Mouse (Mus musculus) forebrain, embryonic 16.5 days (tissue): ENCODE data around the gene Plekha6. TPM values are rescaled to one million over a fixed set of nuclear protein-coding genes. Genes with fewer than 3 reads are reported as not detected.

Experiments used
- ATAC-seq: fragments of 200-750 bp; cut with Nextera tagmentation; 2 replicates; pipeline ENCODE4 v1.8.0; 2017; ENCODE audit warnings: mild to moderate bottlenecking, moderate library complexity
- H3K27ac ChIP-seq: fragments of 300-500 bp; sonication (generic); 2 replicates; pipeline ENCODE4 v1.5.1; 2014; ENCODE audit warnings: low read length, control low read depth
- H3K27me3 ChIP-seq: fragments of 300-500 bp; sonication (generic); replicated peaks from 2 replicates; pipeline ENCODE4 v1.6.1; 2014; ENCODE audit warnings: low read length; ENCODE audit not compliant: control insufficient read depth, insufficient read depth
- H3K36me3 ChIP-seq: fragments of 300-500 bp; sonication (generic); 2 replicates; pipeline ENCODE4 v1.6.1; 2014; ENCODE audit not compliant: control insufficient read depth, insufficient read depth
- H3K4me1 ChIP-seq: fragments of 300-500 bp; sonication (generic); replicated peaks from 2 replicates; pipeline ENCODE4 v1.6.1; 2014; ENCODE audit warnings: low read length; ENCODE audit not compliant: control insufficient read depth, insufficient read depth
- H3K4me2 ChIP-seq: fragments of 300-500 bp; sonication (generic); 2 replicates; pipeline ENCODE4 v1.6.1; 2014; ENCODE audit warnings: mild to moderate bottlenecking, low read length, control low read depth
- H3K4me3 ChIP-seq: fragments of 300-500 bp; sonication (generic); replicated peaks from 2 replicates; pipeline ENCODE4 v1.5.1; 2014; ENCODE audit warnings: mild to moderate bottlenecking, low read length, control low read depth
- H3K9ac ChIP-seq: fragments of 300-500 bp; sonication (generic); replicated peaks from 2 replicates; pipeline ENCODE4 v1.6.1; 2014; ENCODE audit warnings: low read depth, low read length, control low read depth
- H3K9me3 ChIP-seq: fragments of 300-500 bp; sonication (generic); 2 replicates; pipeline ENCODE4 v1.6.1; 2016; ENCODE audit warnings: low read length; ENCODE audit not compliant: control insufficient read depth
- WGBS: fragments of 180-500 bp; shearing (Covaris S2); extraction: QIAGEN DNeasy Blood & Tissue Kit; methylation state at CpG from one replicate; pipeline ENCODE4 v1.1.7; 2014; 5-methylcytosine and 5-hydroxymethylcytosine counted together
- polyA plus RNA-seq: library from polyadenylated mRNA; unstranded; fragments of >200 nt; fragmentation: Nextera tagmentation; extraction: Ambion mirVana; gene quantifications from 2 replicates; pipeline ENCODE4 v1.2.1, GENCODE M21; 2015

Gene Plekha6
- polyA plus RNA-seq, 1 experiment from 2014 or later: 11.7 TPM

GRCm38 (mm10) chr1:133267094-133267493 is 103.1 kb downstream of the Plekha6 start:
- H3K9me3 ChIP-seq: no peaks in the 10 kb centered on the region
- no peak overlapping the region for H3K4me3 ChIP-seq
- H3K27me3 ChIP-seq: no peaks in the 10 kb centered on the region
- WGBS: 63% methylated on average over 3 of the region's 3 CpGs
- no peak overlapping the region for H3K9ac ChIP-seq
- H3K4me2 ChIP-seq: no peak overlapping the region
- ATAC-seq: no peak
- no peak overlapping the region for H3K27ac ChIP-seq
- peaks cover 5% of the 10 kb centered on the region; the same call in 1 of the 2 replicates for H3K36me3 ChIP-seq
- peaks cover 12% of the 10 kb centered on the region for H3K4me1 ChIP-seq

GRCm38 (mm10) chr1:133267813-133268492 is 103.9 kb downstream of the Plekha6 start:
- Histone ChIP-seq H3K27me3 (no peaks in the 10 kb centered on the region), H3K4me2 (no peak overlapping the region), H3K9me3 (no peaks in the 10 kb centered on the region), H3K4me3 (no peak overlapping the region), H3K9ac (peak overlapping the region; percentile 33; the same call in 1 of the 2 replicates), H3K4me1 (peaks cover 12% of the 10 kb centered on the region), H3K27ac (no peak overlapping the region), H3K36me3 (0 out of 2 replicates have a peak, but pooled peaks cover 2% of the 10 kb centered on the region)
- peak; percentile 78 for ATAC-seq
- WGBS: 11% methylated on average over 10 of the region's 10 CpGs

DNA sequence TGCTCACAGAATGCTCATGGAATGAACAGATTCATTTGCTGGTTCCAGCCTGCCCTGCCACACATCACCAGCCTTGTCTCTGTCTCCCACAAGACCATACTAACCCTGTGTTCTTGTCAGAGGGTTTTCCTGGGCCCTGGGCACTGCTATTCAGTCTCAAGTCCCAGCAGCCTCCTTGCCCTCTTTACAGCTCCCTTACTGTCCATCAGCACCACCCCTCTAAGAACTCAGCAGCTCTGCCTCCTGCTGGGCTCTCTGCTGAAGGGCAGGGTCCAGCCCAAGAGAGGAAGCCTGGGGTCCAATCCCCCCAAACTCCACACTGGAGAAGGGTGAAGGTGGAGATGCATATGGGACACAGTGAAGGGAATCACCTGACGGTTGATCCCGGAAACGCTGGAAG is 104.5 kb downstream of the Plekha6 start:
- no peak overlapping the region for H3K27ac ChIP-seq
- peak; percentile 19; the same call in 1 of the 2 replicates for ATAC-seq
- H3K9ac ChIP-seq: no peak overlapping the region
- peaks cover 12% of the 10 kb centered on the region for H3K4me1 ChIP-seq
- H3K4me3 ChIP-seq: no peak overlapping the region
- no peaks in the 10 kb centered on the region for H3K27me3 ChIP-seq
- no peaks in the 10 kb centered on the region for H3K9me3 ChIP-seq
- 0 out of 2 replicates have a peak, but pooled peaks cover 2% of the 10 kb centered on the region for H3K36me3 ChIP-seq
- WGBS: 75% methylated on average over 3 of the region's 3 CpGs
- no peak overlapping the region for H3K4me2 ChIP-seq

DNA sequence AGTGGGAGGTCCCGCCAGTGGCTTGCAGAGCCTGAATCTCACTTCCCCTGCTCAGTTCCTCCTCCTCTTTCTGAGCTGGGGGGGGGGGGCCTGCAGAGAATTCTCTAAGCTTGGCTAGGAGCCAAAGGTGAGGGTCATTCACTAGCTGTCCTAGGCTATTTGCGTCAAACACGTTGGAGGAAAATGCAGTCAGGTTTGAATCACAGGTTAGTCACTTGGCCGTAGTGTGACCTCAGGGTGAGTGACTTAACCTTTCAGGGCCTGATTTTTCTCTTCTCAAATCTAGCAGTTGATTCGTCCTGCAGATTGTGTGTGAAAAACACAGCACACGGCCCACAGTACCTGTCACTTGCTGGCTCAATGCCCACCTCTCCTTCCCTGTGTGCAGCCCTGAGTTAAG is 106.3 kb downstream of the Plekha6 start:
- 52% methylated on average over 6 of the region's 6 CpGs for WGBS
- H3K27me3 ChIP-seq: no peaks in the 10 kb centered on the region

GRCm38 (mm10) chr1:133274163-133274562 is 110.2 kb downstream of the Plekha6 start:
- H3K9ac ChIP-seq: no peak overlapping the region
- no peak overlapping the region for H3K4me3 ChIP-seq
- H3K27me3 ChIP-seq: no peaks in the 10 kb centered on the region
- WGBS: 93% methylated on average over 19 of the region's 19 CpGs
- no peak overlapping the region for H3K4me2 ChIP-seq
- H3K27ac ChIP-seq: no peak overlapping the region
- no peaks in the 10 kb centered on the region for H3K9me3 ChIP-seq
- no peaks in the 10 kb centered on the region for H3K4me1 ChIP-seq
- ATAC-seq: no peak
- H3K36me3 ChIP-seq: 0 out of 2 replicates have a peak, but pooled peaks cover 5% of the 10 kb centered on the region

More for the DNA sequence above, 106.3 kb downstream of the Plekha6 start:
- H3K4me3 ChIP-seq: no peak overlapping the region
- ATAC-seq: no peak
- H3K9me3 ChIP-seq: no peaks in the 10 kb centered on the region
- H3K9ac ChIP-seq: no peak overlapping the region
- 0 out of 2 replicates have a peak, but pooled peaks cover 5% of the 10 kb centered on the region for H3K36me3 ChIP-seq
- peaks cover 12% of the 10 kb centered on the region for H3K4me1 ChIP-seq
- no peak overlapping the region for H3K4me2 ChIP-seq
- no peak overlapping the region for H3K27ac ChIP-seq

GRCm38 (mm10) chr1:133276983-133277382 is 113.0 kb downstream of the Plekha6 start:
- H3K9me3 ChIP-seq: no peaks in the 10 kb centered on the region
- H3K36me3 ChIP-seq: 0 out of 2 replicates have a peak, but pooled peaks cover 5% of the 10 kb centered on the region
- no peaks in the 10 kb centered on the region for H3K27me3 ChIP-seq
- no peaks in the 10 kb centered on the region for H3K4me1 ChIP-seq
- no peak overlapping the region for H3K27ac ChIP-seq
- WGBS: 84% methylated on average over 5 of the region's 5 CpGs
- no peak overlapping the region for H3K4me2 ChIP-seq
- no peak overlapping the region for H3K9ac ChIP-seq
- no peak for ATAC-seq
- H3K4me3 ChIP-seq: no peak overlapping the region

- no peak overlapping the region for H3K9ac ChIP-seq
- H3K27ac ChIP-seq: no peak overlapping the region
- H3K4me2 ChIP-seq: no peak overlapping the region
- no peaks in the 10 kb centered on the region for H3K9me3 ChIP-seq
- WGBS: 77% methylated on average over 6 of the region's 6 CpGs
- H3K4me1 ChIP-seq: no peaks in the 10 kb centered on the region
- H3K4me3 ChIP-seq: no peak overlapping the region
- no peak for ATAC-seq
- H3K36me3 ChIP-seq: 0 out of 2 replicates have a peak, but pooled peaks cover 3% of the 10 kb centered on the region
- H3K27me3 ChIP-seq: no peaks in the 10 kb centered on the region
Measured at GRCm38 (mm10) chr1:133278539-133278938, 114.5 kb downstream of the Plekha6 start.

DNA sequence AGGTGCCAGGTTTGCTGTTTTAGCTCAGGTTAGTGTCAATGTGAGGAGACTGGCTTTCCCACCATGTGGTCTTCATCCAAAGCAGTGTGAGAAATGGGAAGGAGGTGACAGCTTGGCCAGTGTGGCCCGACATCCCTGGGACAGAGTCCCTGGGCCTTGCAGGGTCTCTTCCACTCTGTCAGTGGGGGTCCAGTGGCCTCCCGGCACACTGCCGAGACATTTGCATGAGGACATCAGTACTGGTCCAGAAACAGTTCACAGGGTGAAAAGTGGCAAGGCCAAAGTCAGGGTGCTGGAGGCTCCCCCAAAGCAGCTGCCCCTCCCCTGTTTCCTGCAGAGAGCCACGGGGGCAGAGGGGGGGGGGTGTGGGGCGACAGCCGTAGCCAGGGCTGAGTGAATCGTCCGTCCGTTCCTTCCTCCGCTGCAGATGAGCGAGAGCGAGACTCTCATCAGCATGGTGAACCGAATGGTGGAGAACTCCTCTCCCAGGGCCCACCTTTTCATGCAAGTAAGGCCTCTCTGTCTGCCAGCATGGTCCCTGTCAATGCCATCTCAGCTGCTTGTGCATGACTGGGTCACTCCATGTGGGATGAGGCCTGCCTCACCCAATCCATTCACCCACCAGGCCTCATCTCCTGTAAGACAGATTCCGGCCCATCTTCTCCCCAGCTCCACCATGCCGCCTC is 115.1 kb downstream of the Plekha6 start:
- no peak for ATAC-seq
- no peak overlapping the region for H3K27ac ChIP-seq
- no peak overlapping the region for H3K4me2 ChIP-seq
- no peaks in the 10 kb centered on the region for H3K27me3 ChIP-seq
- H3K9me3 ChIP-seq: no peaks in the 10 kb centered on the region
- H3K4me1 ChIP-seq: no peaks in the 10 kb centered on the region
- no peak overlapping the region for H3K9ac ChIP-seq
- 77% methylated on average over 15 of the region's 15 CpGs for WGBS
- H3K36me3 ChIP-seq: 0 out of 2 replicates have a peak, but pooled peaks cover 3% of the 10 kb centered on the region
- no peak overlapping the region for H3K4me3 ChIP-seq

DNA sequence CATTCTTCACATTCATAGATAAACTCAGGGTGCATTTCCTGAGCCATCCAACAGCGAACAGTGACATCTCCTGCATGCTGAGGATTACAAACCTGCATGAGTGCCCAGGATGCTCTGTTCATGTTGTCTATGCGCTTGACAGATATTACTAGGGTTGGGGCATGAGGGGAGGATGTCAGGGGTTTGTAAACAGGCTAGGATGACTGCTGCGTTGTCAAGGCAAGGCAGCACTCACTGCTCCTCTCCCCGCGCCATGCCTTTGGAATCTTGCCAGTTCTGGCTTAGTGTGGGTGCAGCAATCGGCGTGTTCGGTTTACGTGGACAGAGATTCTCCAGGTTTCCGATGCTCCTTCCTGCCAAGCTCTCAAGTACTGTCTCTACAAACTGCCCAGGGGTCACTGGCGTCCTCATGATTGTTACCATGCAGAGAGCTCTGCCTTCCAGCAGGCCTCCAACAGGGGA is 115.7 kb downstream of the Plekha6 start:
- 0 out of 2 replicates have a peak, but pooled peaks cover under 1% of the 10 kb centered on the region for H3K36me3 ChIP-seq
- H3K4me3 ChIP-seq: no peak overlapping the region
- no peaks in the 10 kb centered on the region for H3K4me1 ChIP-seq
- no peak overlapping the region for H3K27ac ChIP-seq
- WGBS: 63% methylated on average over 11 of the region's 11 CpGs
- no peak overlapping the region for H3K9ac ChIP-seq
- ATAC-seq: no peak
- H3K4me2 ChIP-seq: no peak overlapping the region
- H3K9me3 ChIP-seq: no peaks in the 10 kb centered on the region
- H3K27me3 ChIP-seq: no peaks in the 10 kb centered on the region
